Mouse (Mus musculus) ES-Bruce4 (cell line): ENCODE data around the gene Filip1l.

ENCODE experiments used
- CTCF ChIP-seq: IDR thresholded peaks from one replicate; pipeline ENCODE4 v1.8.1; 2011; ENCODE audit warnings: low read depth, low read length
- EP300 ChIP-seq: IDR thresholded peaks from 2 replicates; pipeline ENCODE4 v1.6.1; 2011; ENCODE audit warnings: low read depth, low read length; ENCODE audit not compliant: insufficient read depth
- POLR2A ChIP-seq: IDR thresholded peaks from one replicate; pipeline ENCODE4 v1.8.1; 2011; ENCODE audit warnings: low read length; ENCODE audit not compliant: insufficient read depth

- TF ChIP-seq POLR2A (no peak), EP300 (no peak), CTCF (no peak)
These were observed 40.8 kb upstream of the Filip1l start for GRCm38 (mm10) chr16:57312130-57312529.
